Mouse (Mus musculus) myocyte (in vitro differentiated cells): ENCODE data around the gene Astn1. TPM values are rescaled to one million over a fixed set of nuclear protein-coding genes. Genes with fewer than 3 reads are reported as not detected.

Experiments used
- H3K27me3 ChIP-seq: one replicate; pipeline ENCODE4 v1.6.1; 2011; ENCODE audit not compliant: control insufficient read depth, insufficient read depth, insufficient read length
- H3K36me3 ChIP-seq: one replicate; pipeline ENCODE4 v1.6.1; 2011; ENCODE audit not compliant: control insufficient read depth, insufficient read depth
- H3K4me2 ChIP-seq: one replicate; pipeline ENCODE4 v1.6.1; 2011; ENCODE audit warnings: low read depth, control low read depth
- H3K4me3 ChIP-seq: one replicate; pipeline ENCODE4 v1.5.1; 2011; ENCODE audit warnings: mild to moderate bottlenecking, control low read depth, moderate library complexity
- H3K79me2 ChIP-seq: one replicate; pipeline ENCODE4 v1.6.1; 2011; ENCODE audit not compliant: control insufficient read depth, insufficient read depth
- H3ac ChIP-seq: one replicate; pipeline ENCODE4 v1.6.1; 2011; ENCODE audit not compliant: control insufficient read depth, insufficient read length
- CEBPB ChIP-seq: IDR thresholded peaks from 2 replicates; pipeline ENCODE4 v1.6.1; 2011; ENCODE audit warnings: mild to moderate bottlenecking, moderate library complexity; ENCODE audit not compliant: poor library complexity, insufficient read depth, severe bottlenecking
- E2F4 ChIP-seq: IDR thresholded peaks from one replicate; pipeline ENCODE4 v1.6.1; 2011; ENCODE audit warnings: mild to moderate bottlenecking, control low read depth, moderate library complexity; ENCODE audit not compliant: insufficient read depth
- MAX ChIP-seq: IDR thresholded peaks from one replicate; pipeline ENCODE4 v1.6.1; 2011; ENCODE audit warnings: low read depth, mild to moderate bottlenecking, control low read depth
- MYOD1 ChIP-seq, 3 experiments: IDR thresholded peaks; one replicate each; pipeline ENCODE4 v1.6.1; 2011; ENCODE audit warnings: control low read depth in 2 of 3, low read depth in 2 of 3, mild to moderate bottlenecking in 2 of 3, moderate library complexity in 1 of 3; ENCODE audit not compliant: insufficient read length in 2 of 3, control insufficient read depth in 1 of 3
- MYOG ChIP-seq, 3 experiments: IDR thresholded peaks; one replicate each; pipeline ENCODE4 v1.6.1; 2011; ENCODE audit warnings: control low read depth in 2 of 3, low read depth in 2 of 3, mild to moderate bottlenecking in 2 of 3; ENCODE audit not compliant: insufficient read length in 2 of 3, control insufficient read depth in 1 of 3, insufficient read depth in 1 of 3
- POLR2A ChIP-seq: IDR thresholded peaks from one replicate; pipeline ENCODE4 v1.6.1; 2011; ENCODE audit warnings: low read depth, mild to moderate bottlenecking, control low read depth, moderate library complexity; ENCODE audit not compliant: insufficient read length
- POLR2AphosphoS2 ChIP-seq: IDR thresholded peaks from one replicate; pipeline ENCODE4 v1.6.1; 2011; ENCODE audit warnings: low read depth, control low read depth; ENCODE audit not compliant: insufficient read length
- REST ChIP-seq: IDR thresholded peaks from one replicate; pipeline ENCODE4 v1.6.1; 2011; ENCODE audit warnings: mild to moderate bottlenecking, control low read depth, moderate library complexity; ENCODE audit not compliant: insufficient read depth, insufficient read length
- SRF ChIP-seq: IDR thresholded peaks from one replicate; pipeline ENCODE4 v1.6.1; 2011; ENCODE audit warnings: low read depth; ENCODE audit not compliant: control insufficient read depth, insufficient read length
- TCF12 ChIP-seq: IDR thresholded peaks from one replicate; pipeline ENCODE4 v1.6.1; 2011; ENCODE audit warnings: mild to moderate bottlenecking, control low read depth; ENCODE audit not compliant: poor library complexity, insufficient read depth, severe bottlenecking
- TCF3 ChIP-seq: IDR thresholded peaks from one replicate; pipeline ENCODE4 v1.6.1; 2011; ENCODE audit warnings: low read depth, control low read depth; ENCODE audit not compliant: insufficient read length
- USF1 ChIP-seq: IDR thresholded peaks from one replicate; pipeline ENCODE4 v1.6.1; 2011; ENCODE audit warnings: low read depth, mild to moderate bottlenecking, control low read depth, moderate library complexity
- polyA plus RNA-seq: library from polyadenylated mRNA; unstranded; fragments of >200 nt; fragmentation: generic; extraction: Trizol; gene quantifications from one replicate; pipeline ENCODE4 v1.2.1, GENCODE M21; 2012; ENCODE audit warnings: missing spikeins

The Astn1 gene
- polyA plus RNA-seq, 1 experiment = not detected

DNA sequence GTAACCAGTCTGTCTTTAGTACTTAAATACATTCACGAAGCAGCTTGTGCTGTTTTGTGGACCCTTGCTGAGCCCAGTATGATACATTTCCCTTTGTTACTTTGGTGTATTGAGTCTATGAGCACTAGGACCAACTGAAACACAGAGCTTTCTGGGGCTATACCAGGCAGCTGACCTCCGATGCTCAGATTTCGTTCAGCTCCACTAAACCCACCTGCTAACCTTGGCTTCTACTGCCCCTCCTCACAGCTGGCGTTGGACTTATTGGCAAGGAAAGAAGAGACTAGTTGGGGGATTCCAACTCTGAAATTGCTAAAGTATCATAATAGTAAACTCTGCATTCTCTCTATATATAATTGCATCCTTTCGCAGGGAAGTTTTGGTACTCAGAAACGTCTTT, 118.2 kb downstream of the Astn1 start:
- Histone ChIP-seq H3K36me3 (no peaks in the 10 kb centered on the region), H3K4me3 (no peak overlapping the region), H3K27me3 (no peaks in the 10 kb centered on the region), H3K4me2 (no peak overlapping the region), H3K79me2 (no peaks in the 10 kb centered on the region), H3ac (no peak overlapping the region)
- no peak for TF ChIP-seq E2F4
- TF ChIP-seq POLR2A = no peak
- no peak for TF ChIP-seq TCF12
- TF ChIP-seq POLR2AphosphoS2 = no peak
- TF ChIP-seq TCF3 = no peak

DNA sequence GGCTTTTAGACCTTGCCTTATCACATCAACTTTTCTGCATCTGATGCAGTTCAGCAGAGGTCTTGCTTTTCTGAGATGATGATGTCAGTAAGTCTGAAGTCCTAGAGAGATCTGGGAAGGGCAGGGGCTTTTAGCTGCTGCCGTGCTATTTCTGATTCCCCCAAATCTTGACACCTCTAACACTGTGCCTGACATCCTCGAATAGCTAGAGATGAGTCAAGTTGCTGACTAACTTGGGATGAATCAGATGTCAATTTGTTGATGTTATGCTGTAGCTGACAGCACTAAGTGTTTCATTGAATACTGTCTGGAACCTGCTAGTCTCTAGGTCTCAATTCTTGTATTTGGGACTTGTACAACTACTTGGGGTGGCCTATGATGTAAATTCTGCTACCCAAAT, 121.7 kb downstream of the Astn1 start:
- Histone ChIP-seq H3ac (no peak overlapping the region), H3K27me3 (no peaks in the 10 kb centered on the region), H3K4me2 (no peak overlapping the region), H3K79me2 (no peaks in the 10 kb centered on the region), H3K4me3 (no peak overlapping the region), H3K36me3 (no peaks in the 10 kb centered on the region)
- TF ChIP-seq E2F4 (no peak), TCF12 (no peak), MYOG (IDR thresholded peaks at IDR 0.05; ENCODE audit: control insufficient read depth in 1 of 3, insufficient read depth in 1 of 3, insufficient read length in 2 of 3, low read depth in 2 of 3) (no peak), POLR2AphosphoS2 (no peak), SRF (no peak), USF1 (no peak), REST (no peak), TCF3 (no peak), MAX (no peak), MYOD1 (IDR thresholded peaks at IDR 0.05; ENCODE audit: control insufficient read depth in 1 of 3, insufficient read length in 2 of 3, low read depth in 2 of 3) (no peak), CEBPB (no peak), POLR2A (no peak)

DNA sequence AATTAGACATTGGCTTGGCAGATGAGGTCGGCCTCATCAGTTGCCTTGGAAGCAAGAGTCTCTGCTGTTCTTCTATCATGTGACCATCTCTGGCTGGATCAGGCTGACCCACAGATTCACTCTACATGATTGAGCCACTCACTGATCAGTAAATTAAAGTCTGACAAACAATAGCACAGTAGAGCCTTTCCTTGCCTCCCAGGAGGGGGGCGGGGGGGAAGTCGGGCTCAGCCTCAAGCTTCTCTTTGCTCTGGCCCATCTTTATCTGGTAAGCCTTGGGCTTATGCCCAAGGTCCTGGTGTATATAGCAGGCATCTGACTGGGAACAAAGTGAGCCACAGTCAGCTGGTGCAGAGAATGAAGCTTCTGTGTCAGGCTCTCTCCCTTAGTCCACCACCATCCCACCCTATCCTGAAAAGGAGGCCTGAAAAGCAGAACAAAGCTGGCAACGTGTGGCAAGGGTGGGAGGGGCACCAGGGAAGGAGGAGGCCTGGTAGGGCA, 127.5 kb downstream of the Astn1 start:
- H3K4me2 ChIP-seq = no peak overlapping the region
- no peak overlapping the region for H3ac ChIP-seq
- no peaks in the 10 kb centered on the region for H3K36me3 ChIP-seq
- TF ChIP-seq TCF3 = no peak
- TF ChIP-seq POLR2AphosphoS2 = no peak
- no peak for TF ChIP-seq SRF
- TF ChIP-seq TCF12 = no peak
- TF ChIP-seq E2F4 = no peak
- TF ChIP-seq MYOG (IDR thresholded peaks at IDR 0.05; ENCODE audit: control insufficient read depth in 1 of 3, insufficient read depth in 1 of 3, insufficient read length in 2 of 3, low read depth in 2 of 3) = no peak
- TF ChIP-seq POLR2A = no peak
- TF ChIP-seq MAX = no peak
- TF ChIP-seq MYOD1 (IDR thresholded peaks at IDR 0.05; ENCODE audit: control insufficient read depth in 1 of 3, insufficient read length in 2 of 3, low read depth in 2 of 3) = no peak
- no peak for TF ChIP-seq USF1
- TF ChIP-seq REST = no peak
- no peak for TF ChIP-seq CEBPB
- no peaks in the 10 kb centered on the region for H3K27me3 ChIP-seq
- no peaks in the 10 kb centered on the region for H3K79me2 ChIP-seq
- no peak overlapping the region for H3K4me3 ChIP-seq

DNA sequence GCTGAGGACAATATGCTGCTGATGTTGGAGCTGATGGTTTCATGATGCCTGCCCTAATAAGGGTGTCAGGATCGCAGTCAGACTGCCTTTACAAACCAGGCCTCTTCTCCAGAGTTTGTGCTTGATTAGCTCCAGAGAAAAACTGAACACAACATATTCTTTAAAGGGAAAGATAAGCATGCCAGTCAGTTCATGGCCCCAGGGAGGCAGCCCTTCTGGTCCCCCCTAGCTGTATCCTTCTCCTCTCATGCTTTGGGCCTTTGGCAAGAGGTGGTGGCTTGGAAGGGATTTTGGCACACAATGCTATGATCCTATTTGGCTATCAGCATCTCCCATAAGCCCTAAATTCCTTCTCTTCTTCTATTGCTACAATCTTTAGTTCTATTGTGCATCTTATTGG, 128.1 kb downstream of the Astn1 start:
- no peak overlapping the region for H3K4me2 ChIP-seq
- no peak for TF ChIP-seq POLR2AphosphoS2
- no peak for TF ChIP-seq MAX
- H3K4me3 ChIP-seq = no peak overlapping the region
- H3K79me2 ChIP-seq = no peaks in the 10 kb centered on the region
- no peaks in the 10 kb centered on the region for H3K36me3 ChIP-seq
- no peaks in the 10 kb centered on the region for H3K27me3 ChIP-seq
- no peak overlapping the region for H3ac ChIP-seq

DNA sequence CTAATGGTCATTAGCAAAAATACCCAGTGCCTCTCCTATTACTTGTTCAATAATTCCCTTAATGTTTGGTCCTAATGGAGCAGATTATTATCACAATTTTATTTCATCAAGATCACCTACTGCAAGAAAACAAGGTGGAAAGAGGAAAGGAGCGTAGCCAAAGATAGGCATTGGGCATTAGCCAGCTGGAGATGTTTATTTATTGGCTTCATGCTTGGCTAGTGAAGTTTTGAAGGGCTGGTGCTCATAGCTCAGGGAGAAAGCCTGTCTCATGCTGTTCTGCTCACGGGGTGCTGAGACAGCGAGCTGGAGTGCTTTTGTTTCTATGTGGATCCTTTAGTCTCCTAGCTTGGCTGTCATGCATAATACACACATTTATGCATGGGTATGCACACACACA, 131.2 kb downstream of the Astn1 start:
- Histone ChIP-seq H3K79me2 (no peaks in the 10 kb centered on the region), H3K27me3 (no peaks in the 10 kb centered on the region), H3K36me3 (no peaks in the 10 kb centered on the region), H3K4me2 (no peak overlapping the region), H3ac (no peak overlapping the region), H3K4me3 (no peak overlapping the region)
- TF ChIP-seq MYOG (IDR thresholded peaks at IDR 0.05; ENCODE audit: control insufficient read depth in 1 of 3, insufficient read depth in 1 of 3, insufficient read length in 2 of 3, low read depth in 2 of 3) = no peak
- no peak for TF ChIP-seq POLR2A
- TF ChIP-seq REST = no peak
- no peak for TF ChIP-seq MAX
- no peak for TF ChIP-seq E2F4
- TF ChIP-seq USF1 = no peak
- no peak for TF ChIP-seq CEBPB
- TF ChIP-seq TCF3 = no peak
- no peak for TF ChIP-seq POLR2AphosphoS2
